Mouse (Mus musculus): ENCODE results near the gene Gm43518. TPM values are rescaled to one million over a fixed set of nuclear protein-coding genes. Genes with fewer than 3 reads are reported as not detected.

The Gm43518 gene
- polyA plus RNA-seq, 1 experiment from 2014 or later: 0.95 TPM

- ATAC-seq (ENCODE audit: insufficient read depth) (no peak), DNase-seq (no peak)
- Histone ChIP-seq H3K27ac (ENCODE audit: low read depth) (no peak overlapping the region), H3K9me3 (ENCODE audit: low read depth, low read length) (no peaks in the 10 kb centered on the region), H3K4me2 (no peak overlapping the region), H3K4me1 (ENCODE audit: insufficient read depth) (no peaks in the 10 kb centered on the region), H3K4me3 (ENCODE audit: low read depth, low read length) (no peak overlapping the region), H3K9ac (no peak overlapping the region), H3K27me3 (ENCODE audit: insufficient read depth, low read length) (no peaks in the 10 kb centered on the region), H3K36me3 (ENCODE audit: insufficient read depth) (no peaks in the 10 kb centered on the region)
- WGBS: 61% methylated on average over 2 of the region's 2 CpGs
- no peak for TF ChIP-seq CTCF (IDR thresholded peaks at IDR 0.05; ENCODE audit: low read depth)
These were observed 36.9 kb upstream of the Gm43518 start for GRCm38 (mm10) chr5:123890312-123890711.

- H3K27ac ChIP-seq (ENCODE audit: low read depth): no peak overlapping the region
- WGBS: 71% methylated on average over 5 of the region's 5 CpGs
- ATAC-seq (ENCODE audit: insufficient read depth): no peak
- no peak for DNase-seq
- H3K4me2 ChIP-seq: no peak overlapping the region
- TF ChIP-seq CTCF (IDR thresholded peaks at IDR 0.05; ENCODE audit: low read depth): no peak
- H3K4me3 ChIP-seq (ENCODE audit: low read depth, low read length): no peak overlapping the region
- H3K9me3 ChIP-seq (ENCODE audit: low read depth, low read length): no peaks in the 10 kb centered on the region
- no peaks in the 10 kb centered on the region for H3K4me1 ChIP-seq (ENCODE audit: insufficient read depth)
- H3K36me3 ChIP-seq (ENCODE audit: insufficient read depth): no peaks in the 10 kb centered on the region
- no peak overlapping the region for H3K9ac ChIP-seq
- no peaks in the 10 kb centered on the region for H3K27me3 ChIP-seq (ENCODE audit: insufficient read depth, low read length)
These were observed 36.2 kb upstream of the Gm43518 start for GRCm38 (mm10) chr5:123890987-123891386.

- no peak for TF ChIP-seq CTCF (IDR thresholded peaks at IDR 0.05; ENCODE audit: low read depth)
- Histone ChIP-seq H3K36me3 (ENCODE audit: insufficient read depth) (no peaks in the 10 kb centered on the region), H3K27me3 (ENCODE audit: insufficient read depth, low read length) (no peaks in the 10 kb centered on the region), H3K9ac (no peak overlapping the region), H3K4me3 (ENCODE audit: low read depth, low read length) (no peak overlapping the region), H3K9me3 (ENCODE audit: low read depth, low read length) (no peaks in the 10 kb centered on the region), H3K4me2 (no peak overlapping the region), H3K27ac (ENCODE audit: low read depth) (no peak overlapping the region), H3K4me1 (ENCODE audit: insufficient read depth) (no peaks in the 10 kb centered on the region)
- DNase-seq: peak; percentile 53
- WGBS: 34% methylated on average over 6 of the region's 6 CpGs
- ATAC-seq (ENCODE audit: insufficient read depth): no peak
These were observed 35.5 kb upstream of the Gm43518 start for GRCm38 (mm10) chr5:123891669-123892068.

GRCm38 (mm10) chr5:123893520-123893919 lies 33.7 kb upstream of the Gm43518 start:
- no peak overlapping the region for H3K27ac ChIP-seq (ENCODE audit: low read depth)
- no peak for TF ChIP-seq CTCF (IDR thresholded peaks at IDR 0.05; ENCODE audit: low read depth)
- no peak overlapping the region for H3K4me3 ChIP-seq (ENCODE audit: low read depth, low read length)
- no peak for DNase-seq
- no peak overlapping the region for H3K9ac ChIP-seq
- no peaks in the 10 kb centered on the region for H3K36me3 ChIP-seq (ENCODE audit: insufficient read depth)
- H3K27me3 ChIP-seq (ENCODE audit: insufficient read depth, low read length): no peaks in the 10 kb centered on the region
- WGBS: 86% methylated on average over 5 of the region's 5 CpGs
- H3K9me3 ChIP-seq (ENCODE audit: low read depth, low read length): no peaks in the 10 kb centered on the region
- ATAC-seq (ENCODE audit: insufficient read depth): no peak
- no peak overlapping the region for H3K4me2 ChIP-seq
- H3K4me1 ChIP-seq (ENCODE audit: insufficient read depth): no peaks in the 10 kb centered on the region

GRCm38 (mm10) chr5:123896395-123896794 lies 30.8 kb upstream of the Gm43518 start:
- 74% methylated on average over 11 of the region's 11 CpGs for WGBS
- no peak overlapping the region for H3K27ac ChIP-seq (ENCODE audit: low read depth)
- H3K4me1 ChIP-seq (ENCODE audit: insufficient read depth): no peaks in the 10 kb centered on the region
- H3K4me3 ChIP-seq (ENCODE audit: low read depth, low read length): no peak overlapping the region
- no peaks in the 10 kb centered on the region for H3K27me3 ChIP-seq (ENCODE audit: insufficient read depth, low read length)
- no peaks in the 10 kb centered on the region for H3K36me3 ChIP-seq (ENCODE audit: insufficient read depth)
- ATAC-seq (ENCODE audit: insufficient read depth): no peak
- no peak for TF ChIP-seq CTCF (IDR thresholded peaks at IDR 0.05; ENCODE audit: low read depth)
- no peak for DNase-seq
- no peaks in the 10 kb centered on the region for H3K9me3 ChIP-seq (ENCODE audit: low read depth, low read length)
- H3K9ac ChIP-seq: no peak overlapping the region
- no peak overlapping the region for H3K4me2 ChIP-seq

- no peak overlapping the region for H3K9ac ChIP-seq
- H3K4me1 ChIP-seq (ENCODE audit: insufficient read depth): no peaks in the 10 kb centered on the region
- H3K4me2 ChIP-seq: no peak overlapping the region
- no peak overlapping the region for H3K4me3 ChIP-seq (ENCODE audit: low read depth, low read length)
- no peaks in the 10 kb centered on the region for H3K36me3 ChIP-seq (ENCODE audit: insufficient read depth)
- ATAC-seq (ENCODE audit: insufficient read depth): no peak
- no peaks in the 10 kb centered on the region for H3K9me3 ChIP-seq (ENCODE audit: low read depth, low read length)
- no peaks in the 10 kb centered on the region for H3K27me3 ChIP-seq (ENCODE audit: insufficient read depth, low read length)
- no peak for DNase-seq
- 74% methylated on average over 13 of the region's 13 CpGs for WGBS
- TF ChIP-seq CTCF (IDR thresholded peaks at IDR 0.05; ENCODE audit: low read depth): no peak
- H3K27ac ChIP-seq (ENCODE audit: low read depth): no peak overlapping the region
These were observed 29.9 kb upstream of the Gm43518 start for GRCm38 (mm10) chr5:123897352-123897751.

GRCm38 (mm10) chr5:123904059-123904672 lies 23.1 kb upstream of the Gm43518 start:
- Histone ChIP-seq H3K27me3 (ENCODE audit: insufficient read depth, low read length) (no peaks in the 10 kb centered on the region), H3K27ac (ENCODE audit: low read depth) (no peak overlapping the region), H3K36me3 (ENCODE audit: insufficient read depth) (peaks cover 10% of the 10 kb centered on the region), H3K4me3 (ENCODE audit: low read depth, low read length) (no peak overlapping the region), H3K9ac (no peak overlapping the region), H3K9me3 (ENCODE audit: low read depth, low read length) (no peaks in the 10 kb centered on the region), H3K4me1 (ENCODE audit: insufficient read depth) (0 out of 2 replicates have a peak, but pooled peaks cover 9% of the 10 kb centered on the region), H3K4me2 (no peak overlapping the region)
- no peak for DNase-seq
- ATAC-seq (ENCODE audit: insufficient read depth): no peak
- TF ChIP-seq CTCF (IDR thresholded peaks at IDR 0.05; ENCODE audit: low read depth): peak; percentile 10; the same call in 1 of the 2 replicates
- 65% methylated on average over 11 of the region's 11 CpGs for WGBS

Measured in lung, embryonic 14.5 days (tissue).